Mouse (Mus musculus) heart, postnatal 0 days (tissue): Measurements from ENCODE around the gene Obsl1. TPM values are rescaled to one million over a fixed set of nuclear protein-coding genes. Genes with fewer than 3 reads are reported as not detected.

Experiments used
- ATAC-seq: fragments of 200-750 bp; cut with Nextera tagmentation; 2 replicates; pipeline ENCODE4 v1.8.0; 2017; ENCODE audit warnings: low read depth, moderate number of reproducible peaks, moderate library complexity; ENCODE audit not compliant: insufficient read depth
- DNase-seq: peaks from one replicate; pipeline ENCODE4 v3.0.0-alpha.2; 2016; ENCODE audit warnings: low spot score
- H3K27ac ChIP-seq: fragments of 300-500 bp; sonication (generic); 2 replicates; pipeline ENCODE4 v1.5.1; 2014; ENCODE audit warnings: low read depth, mild to moderate bottlenecking
- H3K27me3 ChIP-seq: fragments of 300-500 bp; sonication (generic); 2 replicates; pipeline ENCODE4 v1.6.1; 2014; ENCODE audit warnings: low read length, mixed read lengths; ENCODE audit not compliant: control insufficient read depth, insufficient read depth
- H3K36me3 ChIP-seq: fragments of 300-500 bp; sonication (generic); replicated peaks from 2 replicates; pipeline ENCODE4 v1.6.1; 2014; ENCODE audit warnings: low read length, mixed read lengths; ENCODE audit not compliant: control insufficient read depth, insufficient read depth
- H3K4me1 ChIP-seq: fragments of 300-500 bp; sonication (generic); 2 replicates; pipeline ENCODE4 v1.6.1; 2014; ENCODE audit warnings: antibody characterized with exemption; ENCODE audit not compliant: control insufficient read depth, insufficient read depth
- H3K4me2 ChIP-seq: fragments of 300-500 bp; sonication (generic); 2 replicates; pipeline ENCODE4 v1.6.1; 2014; ENCODE audit warnings: low read depth, mild to moderate bottlenecking, low read length, moderate library complexity
- H3K4me3 ChIP-seq: fragments of 300-500 bp; sonication (generic); 2 replicates; pipeline ENCODE4 v1.5.1; 2014; ENCODE audit warnings: low read depth, low read length
- H3K9ac ChIP-seq: fragments of 300-500 bp; sonication (generic); replicated peaks from 2 replicates; pipeline ENCODE4 v1.6.1; 2014; ENCODE audit warnings: low read depth, low read length, mixed read lengths
- H3K9me3 ChIP-seq: fragments of 300-500 bp; sonication (generic); replicated peaks from 2 replicates; pipeline ENCODE4 v1.6.1; 2016; ENCODE audit warnings: low read length; ENCODE audit not compliant: control insufficient read depth
- CTCF ChIP-seq: IDR thresholded peaks from 2 replicates; pipeline ENCODE4 v1.5.1; 2016; ENCODE audit warnings: antibody characterized with exemption, control low read depth, low read depth
- EP300 ChIP-seq: IDR thresholded peaks from 2 replicates; pipeline ENCODE4 v1.6.1; 2016; ENCODE audit warnings: antibody characterized with exemption, low read depth
- WGBS: fragments of 180-500 bp; shearing (Covaris S2); extraction: QIAGEN DNeasy Blood & Tissue Kit; methylation state at CpG from one replicate; pipeline ENCODE4 v1.1.7; 2014; 5-methylcytosine and 5-hydroxymethylcytosine counted together
- polyA plus RNA-seq: library from polyadenylated mRNA; unstranded; fragments of >200 nt; fragmentation: Nextera tagmentation; extraction: Ambion mirVana; gene quantifications from 2 replicates; pipeline ENCODE4 v1.2.1, GENCODE M21; 2015
- total RNA-seq: library from RNA; depleted of rRNA; stranded (reverse); fragments of >200 nt; gene quantifications from 2 replicates; pipeline ENCODE4 v1.2.3, GENCODE M21; 2014; ENCODE audit warnings: low replicate concordance

Obsl1 gene
- total and polyA plus RNA-seq, 2 experiments from 2014 or later = 45.8 to 293 TPM

DNA sequence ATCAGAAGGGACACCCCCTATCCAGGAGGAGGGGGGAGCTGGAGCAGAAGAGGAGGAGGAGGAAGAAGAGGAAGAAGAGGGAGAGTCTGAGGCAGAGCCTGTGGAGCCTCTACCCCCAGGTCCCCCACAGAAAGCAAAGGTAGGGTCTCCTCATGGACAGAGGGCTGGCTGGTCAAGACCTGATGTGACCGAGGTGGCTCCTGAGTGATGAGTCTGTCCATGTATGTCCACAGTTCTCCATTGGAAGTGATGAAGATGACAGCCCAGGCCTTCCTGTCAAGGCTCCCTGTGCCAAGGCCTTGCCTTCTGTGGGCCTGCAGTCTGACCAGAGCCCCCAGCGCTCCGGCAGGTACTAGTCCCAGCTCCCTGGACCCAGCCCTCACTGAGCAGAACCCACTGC, 41.8 kb upstream of the Obsl1 start:
- Histone ChIP-seq H3K4me3 (no peak overlapping the region), H3K27me3 (no peaks in the 10 kb centered on the region), H3K4me2 (no peak overlapping the region), H3K27ac (peak overlapping the region; percentile 92), H3K9me3 (no peaks in the 10 kb centered on the region), H3K36me3 (peaks cover 24% of the 10 kb centered on the region), H3K4me1 (peaks cover 18% of the 10 kb centered on the region), H3K9ac (no peak overlapping the region)
- DNase-seq = no peak
- TF ChIP-seq CTCF (no peak), EP300 (no peak)
- WGBS = 100% methylated on average over 3 of the region's 3 CpGs
- no peak for ATAC-seq

DNA sequence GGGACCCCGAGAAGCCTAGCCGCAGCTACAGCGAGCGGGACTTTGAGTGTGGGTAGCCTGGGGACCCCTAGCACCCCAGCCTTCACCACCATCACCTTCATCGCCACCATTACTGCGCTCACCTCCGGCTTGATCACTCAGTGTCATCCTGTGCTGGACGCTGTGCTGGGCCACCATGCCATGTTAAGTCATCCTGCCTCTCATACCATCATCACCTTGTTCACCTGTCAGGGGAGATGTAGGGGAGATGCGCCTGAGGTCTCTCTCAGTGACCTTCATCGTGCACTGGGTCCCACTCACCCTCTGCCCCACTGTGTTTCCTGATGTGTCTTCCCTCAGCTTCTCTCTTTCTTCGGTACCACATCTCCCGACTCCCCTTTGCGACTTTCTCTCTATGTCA, 41.1 kb upstream of the Obsl1 start:
- DNase-seq (no peak), ATAC-seq (no peak)
- WGBS = 89% methylated on average over 13 of the region's 13 CpGs
- Histone ChIP-seq H3K4me3 (peak overlapping the region; percentile 62; the same call in 1 of the 2 replicates), H3K36me3 (peaks cover 17% of the 10 kb centered on the region), H3K4me1 (peaks cover 18% of the 10 kb centered on the region), H3K9ac (peak overlapping the region; percentile 73), H3K4me2 (peak overlapping the region; percentile 75), H3K9me3 (no peaks in the 10 kb centered on the region), H3K27me3 (no peaks in the 10 kb centered on the region), H3K27ac (peak overlapping the region; percentile 90)
- no peak for TF ChIP-seq CTCF

DNA sequence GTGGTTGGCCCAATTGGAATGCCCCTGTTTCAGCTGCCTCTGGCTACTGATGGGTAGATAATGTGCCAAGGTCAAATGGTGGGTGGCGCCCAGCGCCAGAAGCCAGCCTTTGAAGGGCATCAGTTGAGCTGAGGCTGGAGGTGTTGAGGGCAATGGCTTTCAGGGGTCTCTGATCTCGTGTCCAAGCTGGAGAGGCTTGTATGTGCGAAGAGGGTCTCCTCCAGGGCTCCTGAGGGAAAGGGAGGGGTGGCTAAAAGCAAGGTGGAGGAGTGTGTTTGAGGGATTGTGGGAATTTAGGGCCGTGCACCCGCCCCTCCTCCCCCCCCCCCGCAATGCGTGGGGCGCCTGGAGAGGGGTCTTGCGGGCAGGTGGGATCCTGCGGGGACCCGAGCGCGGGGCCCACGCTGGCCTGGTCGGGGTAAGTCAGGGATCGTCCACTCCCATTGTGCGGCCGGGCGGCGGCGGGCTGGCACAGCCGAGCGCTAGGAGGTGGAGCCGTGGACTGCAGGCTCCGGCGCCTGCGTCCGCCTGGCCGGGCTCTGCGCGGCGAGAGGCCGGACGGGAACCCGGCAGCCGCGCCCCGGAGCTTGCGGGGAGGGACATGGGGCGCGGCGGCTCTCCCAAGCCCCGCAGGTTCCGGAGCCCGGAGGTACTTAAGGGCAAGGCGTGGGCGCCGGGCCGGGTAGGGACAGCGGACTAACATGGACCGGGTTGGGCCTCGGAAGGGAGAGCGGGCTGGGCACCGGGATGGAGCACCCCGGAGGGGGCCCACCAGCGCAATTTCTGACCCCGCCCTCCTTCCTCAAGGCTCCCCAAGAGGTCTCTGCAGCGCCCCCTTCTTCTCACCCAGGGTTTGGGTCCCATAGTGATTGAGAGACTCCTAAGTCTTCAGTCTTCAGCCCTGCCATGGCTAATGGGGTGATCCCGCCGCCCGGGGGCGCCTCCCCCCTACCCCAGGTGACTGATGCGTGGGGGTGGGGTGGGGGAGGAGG, 40.0 kb upstream of the Obsl1 start, which contains the start of gene Slc4a3:
Gene Slc4a3 (plus strand): TSS at position 302 of the 992 bp plus-strand sequence.
- TF ChIP-seq CTCF (no peak; the same call in 1 of the 2 replicates), EP300 (no peak)

DNA sequence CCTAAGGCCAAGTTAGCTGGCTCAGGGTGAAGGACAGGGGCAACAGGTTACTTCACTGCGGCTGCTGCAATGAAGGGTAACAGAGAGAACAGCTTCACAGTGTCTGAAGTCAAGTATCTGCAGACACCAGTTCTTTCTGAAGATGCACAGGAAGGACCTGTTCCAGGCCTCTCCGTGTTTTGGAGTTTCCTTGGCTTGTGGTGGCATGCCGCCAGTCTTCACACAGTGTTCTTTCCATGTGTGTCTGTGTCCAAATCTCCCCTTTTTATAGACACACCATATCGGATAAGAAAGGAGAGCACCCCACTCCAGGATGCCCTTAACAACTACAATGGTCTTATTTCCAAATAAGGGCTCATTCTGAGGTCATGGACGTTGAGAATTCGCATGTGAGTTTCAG, 38.1 kb upstream of the Obsl1 start:
- Histone ChIP-seq H3K27me3 (no peaks in the 10 kb centered on the region), H3K9me3 (no peaks in the 10 kb centered on the region), H3K4me3 (no peak overlapping the region), H3K27ac (no peak overlapping the region), H3K4me2 (no peak overlapping the region), H3K36me3 (no peaks in the 10 kb centered on the region), H3K9ac (no peak overlapping the region), H3K4me1 (peaks cover 13% of the 10 kb centered on the region)
- no peak for DNase-seq
- ATAC-seq = no peak
- no peak for TF ChIP-seq CTCF
- no peak for TF ChIP-seq EP300
- WGBS = 81% methylated on average over 6 of the region's 6 CpGs

More for the DNA sequence above, 40.0 kb upstream of the Obsl1 start, which contains the start of gene Slc4a3:
- DNase-seq (peak; percentile 63), ATAC-seq (peak; percentile 71)
- Histone ChIP-seq H3K36me3 (peaks cover 7% of the 10 kb centered on the region), H3K4me3 (peak within 1 kb of the TSS; percentile 62), H3K27ac (peak within 1 kb of the TSS; percentile 90), H3K27me3 (no peaks in the 10 kb centered on the region), H3K4me2 (peak within 1 kb of the TSS; percentile 75), H3K9ac (peak within 1 kb of the TSS; percentile 73), H3K4me1 (peaks cover 18% of the 10 kb centered on the region), H3K9me3 (no peaks in the 10 kb centered on the region)
- 1% methylated on average over 41 of the region's 64 CpGs for WGBS

DNA sequence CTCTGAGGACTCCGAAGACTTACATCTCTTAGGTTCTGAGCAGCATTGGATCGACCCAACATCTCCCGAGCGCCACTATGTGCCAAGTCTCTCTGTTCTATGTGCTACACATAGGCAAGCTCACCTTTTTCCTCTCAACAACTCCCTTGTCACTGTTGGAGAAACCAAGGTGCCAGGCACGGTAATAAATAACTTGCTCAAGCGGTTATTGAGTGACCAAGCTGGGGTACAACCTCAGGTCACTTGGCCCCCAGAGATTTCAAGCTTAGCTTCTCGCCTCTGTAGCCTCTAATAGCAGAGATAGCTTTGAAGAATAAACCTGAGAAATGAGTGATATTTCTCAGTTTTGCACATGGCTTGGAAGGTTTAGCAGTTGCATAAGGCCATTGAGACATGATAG, 35.2 kb upstream of the Obsl1 start:
- no peak overlapping the region for H3K4me3 ChIP-seq
- no peak overlapping the region for H3K9ac ChIP-seq
- peaks cover 8% of the 10 kb centered on the region for H3K4me1 ChIP-seq
- peaks cover 1% of the 10 kb centered on the region; the same call in 1 of the 2 replicates for H3K36me3 ChIP-seq
- H3K9me3 ChIP-seq = no peaks in the 10 kb centered on the region
- no peak overlapping the region for H3K27ac ChIP-seq
- no peak for TF ChIP-seq EP300
- no peak for TF ChIP-seq CTCF
- DNase-seq = no peak
- no peaks in the 10 kb centered on the region for H3K27me3 ChIP-seq
- H3K4me2 ChIP-seq = no peak overlapping the region
- no peak for ATAC-seq
- WGBS = 86% methylated on average over 7 of the region's 7 CpGs
